Mouse (Mus musculus): Measurements from ENCODE around the gene Mgmt. TPM values are rescaled to one million over a fixed set of nuclear protein-coding genes. Genes with fewer than 3 reads are reported as not detected.

The Mgmt gene
- polyA plus RNA-seq, 2 experiments = 1.3 to 3.4 TPM

- WGBS (ENCODE audit: insufficient replicate concordance) = 66% methylated on average over 12 of the region's 12 CpGs
- H3K4me1 ChIP-seq (replicated peaks; ENCODE audit: control insufficient read depth in 2 of 2, insufficient read depth in 2 of 2, low read length in 1 of 2) = no peaks in the 10 kb centered on the region
- H3K27me3 ChIP-seq (ENCODE audit: control insufficient read depth, insufficient read depth, low read length) = no peaks in the 10 kb centered on the region
- H3K9me3 ChIP-seq (ENCODE audit: control insufficient read depth, low read length) = no peaks in the 10 kb centered on the region
- TF ChIP-seq CTCF (IDR thresholded peaks at IDR 0.05; ENCODE audit: low read depth) (no peak), EP300 (IDR thresholded peaks at IDR 0.05; ENCODE audit: low read depth) (no peak)
- DNase-seq (ENCODE audit: low read depth in 3 of 3, low spot score in 3 of 3) = no peak
- H3K4me2 ChIP-seq (ENCODE audit: low read depth) = no peak overlapping the region
- no peak for ATAC-seq (ENCODE audit: insufficient read depth)
- H3K27ac ChIP-seq = no peak overlapping the region
- H3K4me3 ChIP-seq (ENCODE audit: insufficient read depth in 1 of 2, low read depth in 2 of 2, low read length in 2 of 2) = no peak overlapping the region
- H3K9ac ChIP-seq (replicated peaks) = no peak overlapping the region
- H3K36me3 ChIP-seq (replicated peaks; ENCODE audit: control insufficient read depth, insufficient read depth, low read depth) = no peaks in the 10 kb centered on the region
Observed at GRCm38 (mm10) chr7:136920976-136921755, 26.8 kb downstream of the Mgmt start.

GRCm38 (mm10) chr7:136922230-136922629, 27.8 kb downstream of the Mgmt start:
- Histone ChIP-seq H3K4me3 (ENCODE audit: insufficient read depth in 1 of 2, low read depth in 2 of 2, low read length in 2 of 2) (no peak overlapping the region), H3K4me2 (ENCODE audit: low read depth) (no peak overlapping the region), H3K27me3 (ENCODE audit: control insufficient read depth, insufficient read depth, low read length) (no peaks in the 10 kb centered on the region), H3K36me3 (replicated peaks; ENCODE audit: control insufficient read depth, insufficient read depth, low read depth) (no peaks in the 10 kb centered on the region), H3K4me1 (replicated peaks; ENCODE audit: control insufficient read depth in 2 of 2, insufficient read depth in 2 of 2, low read length in 1 of 2) (no peaks in the 10 kb centered on the region), H3K9ac (replicated peaks) (no peak overlapping the region), H3K27ac (no peak overlapping the region), H3K9me3 (ENCODE audit: control insufficient read depth, low read length) (no peaks in the 10 kb centered on the region)
- TF ChIP-seq CTCF (IDR thresholded peaks at IDR 0.05; ENCODE audit: low read depth) = no peak
- no peak for TF ChIP-seq EP300 (IDR thresholded peaks at IDR 0.05; ENCODE audit: low read depth)
- DNase-seq (ENCODE audit: low read depth in 3 of 3, low spot score in 3 of 3) (no peak), ATAC-seq (ENCODE audit: insufficient read depth) (no peak)
- 68% methylated on average over 6 of the region's 6 CpGs for WGBS (ENCODE audit: insufficient replicate concordance)

GRCm38 (mm10) chr7:136924610-136925260, 30.3 kb downstream of the Mgmt start:
- no peak overlapping the region for H3K27ac ChIP-seq
- DNase-seq (ENCODE audit: low read depth in 3 of 3, low spot score in 3 of 3) (no peak), ATAC-seq (ENCODE audit: insufficient read depth) (no peak)
- no peak overlapping the region for H3K4me2 ChIP-seq (ENCODE audit: low read depth)
- no peaks in the 10 kb centered on the region for H3K27me3 ChIP-seq (ENCODE audit: control insufficient read depth, insufficient read depth, low read length)
- no peaks in the 10 kb centered on the region for H3K9me3 ChIP-seq (ENCODE audit: control insufficient read depth, low read length)
- H3K4me3 ChIP-seq (ENCODE audit: insufficient read depth in 1 of 2, low read depth in 2 of 2, low read length in 2 of 2) = no peak overlapping the region
- TF ChIP-seq EP300 (IDR thresholded peaks at IDR 0.05; ENCODE audit: low read depth) = no peak
- no peak for TF ChIP-seq CTCF (IDR thresholded peaks at IDR 0.05; ENCODE audit: low read depth)
- H3K36me3 ChIP-seq (replicated peaks; ENCODE audit: control insufficient read depth, insufficient read depth, low read depth) = no peaks in the 10 kb centered on the region
- H3K4me1 ChIP-seq (replicated peaks; ENCODE audit: control insufficient read depth in 2 of 2, insufficient read depth in 2 of 2, low read length in 1 of 2) = 0 out of 4 replicates have a peak, but pooled peaks cover 0 to 3% of the 10 kb centered on the region in 2 experiments
- 39% methylated on average over 18 of the region's 18 CpGs for WGBS (ENCODE audit: insufficient replicate concordance)
- H3K9ac ChIP-seq (replicated peaks) = no peak overlapping the region

GRCm38 (mm10) chr7:136926178-136926577, 31.8 kb downstream of the Mgmt start:
- no peak for DNase-seq (ENCODE audit: low read depth in 3 of 3, low spot score in 3 of 3)
- Histone ChIP-seq H3K9ac (replicated peaks) (no peak overlapping the region), H3K4me2 (ENCODE audit: low read depth) (no peak overlapping the region), H3K4me1 (replicated peaks; ENCODE audit: control insufficient read depth in 2 of 2, insufficient read depth in 2 of 2, low read length in 1 of 2) (0 out of 4 replicates have a peak, but pooled peaks cover 0 to 3% of the 10 kb centered on the region in 2 experiments), H3K4me3 (ENCODE audit: insufficient read depth in 1 of 2, low read depth in 2 of 2, low read length in 2 of 2) (no peak overlapping the region), H3K9me3 (ENCODE audit: control insufficient read depth, low read length) (no peaks in the 10 kb centered on the region), H3K36me3 (replicated peaks; ENCODE audit: control insufficient read depth, insufficient read depth, low read depth) (no peaks in the 10 kb centered on the region), H3K27ac (no peak overlapping the region), H3K27me3 (ENCODE audit: control insufficient read depth, insufficient read depth, low read length) (no peaks in the 10 kb centered on the region)
- 68% methylated on average over 9 of the region's 9 CpGs for whole genome bisulfite sequencing (ENCODE audit: insufficient replicate concordance)
- ATAC-seq (ENCODE audit: insufficient read depth) = no peak
- no peak for TF ChIP-seq CTCF (IDR thresholded peaks at IDR 0.05; ENCODE audit: low read depth)
- no peak for TF ChIP-seq EP300 (IDR thresholded peaks at IDR 0.05; ENCODE audit: low read depth)

- Histone ChIP-seq H3K4me2 (ENCODE audit: low read depth) (no peak overlapping the region), H3K4me3 (ENCODE audit: insufficient read depth in 1 of 2, low read depth in 2 of 2, low read length in 2 of 2) (no peak overlapping the region), H3K36me3 (replicated peaks; ENCODE audit: control insufficient read depth, insufficient read depth, low read depth) (no peaks in the 10 kb centered on the region), H3K9me3 (ENCODE audit: control insufficient read depth, low read length) (no peaks in the 10 kb centered on the region), H3K27me3 (ENCODE audit: control insufficient read depth, insufficient read depth, low read length) (no peaks in the 10 kb centered on the region), H3K4me1 (replicated peaks; ENCODE audit: control insufficient read depth in 2 of 2, insufficient read depth in 2 of 2, low read length in 1 of 2) (0 out of 4 replicates have a peak, but pooled peaks cover 0 to 3% of the 10 kb centered on the region in 2 experiments), H3K9ac (replicated peaks) (no peak overlapping the region), H3K27ac (no peak overlapping the region)
- 79% methylated on average over 3 of the region's 3 CpGs for WGBS (ENCODE audit: insufficient replicate concordance)
- DNase-seq (ENCODE audit: low read depth in 3 of 3, low spot score in 3 of 3) = no peak
- ATAC-seq (ENCODE audit: insufficient read depth) = no peak
- TF ChIP-seq CTCF (IDR thresholded peaks at IDR 0.05; ENCODE audit: low read depth) (no peak), EP300 (IDR thresholded peaks at IDR 0.05; ENCODE audit: low read depth) (no peak)
Observed at GRCm38 (mm10) chr7:136930451-136930850, 36.0 kb downstream of the Mgmt start.
